Mouse (Mus musculus) erythroblast, embryonic 14.5 days (primary cell): ENCODE measurements around the gene Nfx1.

ENCODE experiments used
- GATA1 ChIP-seq: IDR thresholded peaks from 2 replicates; pipeline ENCODE4 v1.6.1; 2012; ENCODE audit warnings: low read length, inconsistent platforms, mixed read lengths
- TAL1 ChIP-seq: IDR thresholded peaks from 3 replicates; pipeline ENCODE4 v1.6.1; 2012; ENCODE audit warnings: low read length, inconsistent platforms, mixed read lengths

- TF ChIP-seq GATA1 = no peak
- TF ChIP-seq TAL1 = no peak
Observed at GRCm38 (mm10) chr4:40936175-40936839, 34.4 kb upstream of the Nfx1 start.
